Mouse (Mus musculus) cerebellum, adult 11 months (tissue): Measurements from ENCODE around the gene Camk1g.

Experiments used
- DNase-seq: peaks from one replicate; pipeline ENCODE4 v3.0.0; 2022

The Camk1g gene

GRCm38 (mm10) chr1:193299995-193300394 is 70.1 kb downstream of the Camk1g start:
- DNase-seq: no peak

- DNase-seq: no peak
Measured at GRCm38 (mm10) chr1:193298141-193298765, 71.8 kb downstream of the Camk1g start.
